Mouse (Mus musculus) heart, embryonic 14.5 days (tissue): ENCODE measurements around the gene Csrnp2. TPM values are rescaled to one million over a fixed set of nuclear protein-coding genes. Genes with fewer than 3 reads are reported as not detected.

Experiments
- ATAC-seq: fragments of 200-750 bp; cut with Nextera tagmentation; 2 replicates; pipeline ENCODE4 v1.8.0; 2017; ENCODE audit warnings: low read depth, moderate TSS enrichment; ENCODE audit not compliant: insufficient number of reproducible peaks, insufficient read depth, low FRiP score
- H3K27ac ChIP-seq, 2 experiments: fragments of 200-500 bp in 1 of 2; fragments of 300-500 bp in 1 of 2; sonication (generic) in 1 of 2; replicated peaks in 1 of 2; 2 replicates each; pipeline ENCODE4 v1.5.1; 2012 to 2014; ENCODE audit warnings: low read depth in 2 of 2, low read length in 2 of 2, control low read depth in 1 of 2, mild to moderate bottlenecking in 1 of 2, mixed read lengths in 1 of 2; ENCODE audit not compliant: control insufficient read depth in 1 of 2, insufficient read depth in 1 of 2
- H3K27me3 ChIP-seq: fragments of 300-500 bp; sonication (generic); 2 replicates; pipeline ENCODE4 v1.6.1; 2014; ENCODE audit warnings: mild to moderate bottlenecking, low read length, control low read depth; ENCODE audit not compliant: control insufficient read depth, insufficient read depth
- H3K36me3 ChIP-seq: fragments of 300-500 bp; sonication (generic); 2 replicates; pipeline ENCODE4 v1.6.1; 2014; ENCODE audit warnings: mild to moderate bottlenecking, control low read depth, low read length, mixed read lengths; ENCODE audit not compliant: control insufficient read depth, insufficient read depth
- H3K4me1 ChIP-seq, 2 experiments: fragments of 200-500 bp in 1 of 2; fragments of 300-500 bp in 1 of 2; sonication (generic) in 1 of 2; 2 replicates each; pipeline ENCODE4 v1.6.1; 2012 to 2014; ENCODE audit warnings: low read length in 2 of 2, control low read depth in 1 of 2, mixed read lengths in 1 of 2; ENCODE audit not compliant: control insufficient read depth in 2 of 2, insufficient read depth in 2 of 2
- H3K4me2 ChIP-seq: fragments of 300-500 bp; sonication (generic); 2 replicates; pipeline ENCODE4 v1.6.1; 2014; ENCODE audit warnings: mild to moderate bottlenecking, low read length
- H3K4me3 ChIP-seq, 2 experiments: fragments of 200-500 bp in 1 of 2; fragments of 300-500 bp in 1 of 2; sonication (generic) in 1 of 2; 2 replicates each; pipeline ENCODE4 v1.5.1; 2012 to 2014; ENCODE audit warnings: low read length in 2 of 2, mild to moderate bottlenecking in 2 of 2, control low read depth in 1 of 2, low read depth in 1 of 2, moderate library complexity in 1 of 2; ENCODE audit not compliant: control insufficient read depth in 1 of 2, insufficient read depth in 1 of 2
- H3K9ac ChIP-seq: fragments of 300-500 bp; sonication (generic); 2 replicates; pipeline ENCODE4 v1.6.1; 2014; ENCODE audit warnings: mild to moderate bottlenecking, low read length
- H3K9me3 ChIP-seq: fragments of 300-500 bp; sonication (generic); 2 replicates; pipeline ENCODE4 v1.6.1; 2016; ENCODE audit warnings: low read length, control low read depth; ENCODE audit not compliant: control insufficient read depth
- WGBS: fragments of 180-500 bp; shearing (Covaris S2); extraction: QIAGEN DNeasy Blood & Tissue Kit; methylation state at CpG from one replicate; pipeline ENCODE4 v1.1.7; 2014; 5-methylcytosine and 5-hydroxymethylcytosine counted together
- polyA plus RNA-seq: library from polyadenylated mRNA; unstranded; fragments of >200 nt; fragmentation: Nextera tagmentation; extraction: Ambion mirVana; gene quantifications from 2 replicates; pipeline ENCODE4 v1.2.1, GENCODE M21; 2014

Csrnp2 gene
- polyA plus RNA-seq, 1 experiment from 2014 or later: 8.1 TPM

GRCm38 (mm10) chr15:100451245-100451644 is 44.0 kb downstream of the Csrnp2 start:
- Histone ChIP-seq H3K4me3 (no peak overlapping the region), H3K4me1 (no peaks in the 10 kb centered on the region), H3K36me3 (no peaks in the 10 kb centered on the region), H3K9ac (no peak overlapping the region), H3K27me3 (no peaks in the 10 kb centered on the region), H3K4me2 (no peak overlapping the region), H3K9me3 (no peaks in the 10 kb centered on the region), H3K27ac (no peak overlapping the region)
- ATAC-seq: no peak
- 64% methylated on average over 16 of the region's 16 CpGs for WGBS

- H3K9me3 ChIP-seq: no peaks in the 10 kb centered on the region
- H3K27ac ChIP-seq: no peak overlapping the region
- no peaks in the 10 kb centered on the region for H3K4me1 ChIP-seq
- no peak overlapping the region for H3K4me2 ChIP-seq
- no peak for ATAC-seq
- no peaks in the 10 kb centered on the region for H3K36me3 ChIP-seq
- no peak overlapping the region for H3K9ac ChIP-seq
- WGBS: 75% methylated on average over 3 of the region's 3 CpGs
- H3K27me3 ChIP-seq: no peaks in the 10 kb centered on the region
- no peak overlapping the region for H3K4me3 ChIP-seq
Measured at GRCm38 (mm10) chr15:100449495-100449894, 45.8 kb downstream of the Csrnp2 start.

- ATAC-seq: no peak
- WGBS: 74% methylated on average over 4 of the region's 4 CpGs
- H3K9ac ChIP-seq: no peak overlapping the region
- peaks cover 3 to 8% of the 10 kb centered on the region in 2 experiments; a peak in 2 of 4 replicates for H3K4me1 ChIP-seq
- no peaks in the 10 kb centered on the region for H3K27me3 ChIP-seq
- no peaks in the 10 kb centered on the region for H3K9me3 ChIP-seq
- H3K4me3 ChIP-seq: no peak overlapping the region
- no peak overlapping the region for H3K4me2 ChIP-seq
- H3K36me3 ChIP-seq: no peaks in the 10 kb centered on the region
- H3K27ac ChIP-seq: no peak overlapping the region
Measured at GRCm38 (mm10) chr15:100448572-100448971, 46.7 kb downstream of the Csrnp2 start.

- no peak overlapping the region for H3K9ac ChIP-seq
- peaks cover 3 to 11% of the 10 kb centered on the region in 2 experiments; a peak in 3 of 4 replicates for H3K4me1 ChIP-seq
- no peak for ATAC-seq
- H3K36me3 ChIP-seq: no peaks in the 10 kb centered on the region
- 77% methylated on average over 2 of the region's 2 CpGs for WGBS
- no peak overlapping the region for H3K27ac ChIP-seq
- H3K4me3 ChIP-seq: no peak overlapping the region
- no peaks in the 10 kb centered on the region for H3K9me3 ChIP-seq
- no peak overlapping the region for H3K4me2 ChIP-seq
- no peaks in the 10 kb centered on the region for H3K27me3 ChIP-seq
Measured at GRCm38 (mm10) chr15:100446887-100447286, 48.4 kb downstream of the Csrnp2 start.

- H3K4me3 ChIP-seq: peak overlapping the region; percentile 44 to 58
- peak overlapping the region; percentile 79 for H3K9ac ChIP-seq
- WGBS: under 1% methylated on average over 20 of the region's 31 CpGs
- H3K36me3 ChIP-seq: no peaks in the 10 kb centered on the region
- H3K27ac ChIP-seq: peak overlapping the region; percentile 90 to 91
- ATAC-seq: peak; percentile 95
- peaks cover 3 to 11% of the 10 kb centered on the region in 2 experiments; a peak in 3 of 4 replicates for H3K4me1 ChIP-seq
- no peaks in the 10 kb centered on the region for H3K27me3 ChIP-seq
- peak overlapping the region; percentile 86 for H3K4me2 ChIP-seq
- no peaks in the 10 kb centered on the region for H3K9me3 ChIP-seq
Measured at GRCm38 (mm10) chr15:100443126-100443922, 52.0 kb downstream of the Csrnp2 start.

GRCm38 (mm10) chr15:100436518-100436917 is 58.8 kb downstream of the Csrnp2 start:
- 63% methylated on average over 10 of the region's 10 CpGs for WGBS
- no peak overlapping the region for H3K4me3 ChIP-seq
- no peak for ATAC-seq
- H3K36me3 ChIP-seq: no peaks in the 10 kb centered on the region
- H3K9ac ChIP-seq: no peak overlapping the region
- H3K9me3 ChIP-seq: no peaks in the 10 kb centered on the region
- H3K4me2 ChIP-seq: no peak overlapping the region
- H3K27ac ChIP-seq: no peak overlapping the region
- no peaks in the 10 kb centered on the region for H3K27me3 ChIP-seq
- peaks cover 2 to 3% of the 10 kb centered on the region in 2 experiments; a peak in 2 of 4 replicates for H3K4me1 ChIP-seq

GRCm38 (mm10) chr15:100436112-100436511 is 59.2 kb downstream of the Csrnp2 start:
- Histone ChIP-seq H3K4me2 (no peak overlapping the region), H3K9me3 (no peaks in the 10 kb centered on the region), H3K27me3 (no peaks in the 10 kb centered on the region), H3K27ac (no peak overlapping the region), H3K4me3 (no peak overlapping the region), H3K36me3 (no peaks in the 10 kb centered on the region), H3K4me1 (peaks cover 2 to 3% of the 10 kb centered on the region in 2 experiments; a peak in 2 of 4 replicates), H3K9ac (no peak overlapping the region)
- no peak for ATAC-seq
- WGBS: 34% methylated on average over 4 of the region's 4 CpGs
